Comparison of ENCODE assay signal across 11 mouse cellular contexts in the genomic region with DNA sequence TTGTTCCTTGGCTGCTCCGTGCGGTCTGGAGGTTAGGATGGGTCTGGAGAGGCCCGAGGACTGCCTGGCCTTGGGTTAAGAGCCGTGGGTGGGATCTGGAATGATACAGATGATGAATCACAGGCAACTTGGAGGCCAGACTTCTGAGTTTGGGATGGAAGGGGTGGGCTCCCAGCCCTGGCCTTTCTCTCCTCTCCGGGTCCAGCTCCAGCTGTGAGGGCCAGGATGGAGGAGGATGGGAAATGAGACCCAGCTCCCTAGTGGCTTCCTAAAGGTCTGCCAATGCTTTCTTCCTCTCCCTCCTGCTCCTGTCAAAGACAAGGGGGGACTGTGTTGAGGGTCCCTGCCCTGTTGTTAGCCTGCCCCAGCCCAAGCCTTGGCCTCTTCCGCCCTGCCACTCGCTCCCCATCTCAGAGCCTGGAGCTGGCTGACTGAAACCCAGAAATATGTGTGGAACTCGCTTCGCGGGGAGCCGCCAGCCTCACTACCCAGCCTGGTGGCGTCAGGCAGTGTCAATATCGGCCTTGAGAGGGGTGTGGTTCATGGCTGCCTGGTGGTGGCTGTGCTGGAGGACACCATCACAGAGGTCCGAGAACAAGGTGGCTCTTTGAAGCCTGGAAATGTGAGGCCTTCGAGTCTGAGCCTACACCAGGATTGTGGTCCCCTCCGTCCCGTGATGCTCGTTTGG. TPM values are rescaled to one million over a fixed set of nuclear protein-coding genes. Genes with fewer than 3 reads are reported as not detected.
DNase-seq lines count a peak whose midpoint lies in the region; ATAC-seq lines count a peak whose summit lies in the region.
"Had no signal": no experiment of that assay in that cellular context is flagged by ENCODE, and none has a peak within 500 bp of the region (broad histone marks: within the 10 kb centered on the region; RNA-seq: fewer than 3 reads in every experiment).

No protein-coding gene starts in this region.

- H3K4me3 ChIP-seq in kidney, embryonic 14.5 days (ENCODE audit: low read length), result no peak overlapping the region
- H3K4me3 ChIP-seq in heart, embryonic 10.5 days, result peak overlapping the region; percentile 37
- H3K4me3 ChIP-seq in lung, embryonic 16.5 days (ENCODE audit: low read length), result no peak overlapping the region

- peak overlapping the region; percentile 19; the same call in 1 of the 2 replicates for H3K27ac ChIP-seq in kidney, embryonic 14.5 days (ENCODE audit: low read depth, low read length)
- peak overlapping the region; percentile 85 for H3K27ac ChIP-seq in heart, embryonic 10.5 days
- peak overlapping the region; percentile 69 for H3K27ac ChIP-seq in lung, embryonic 16.5 days (ENCODE audit: low read length)

- H3K4me1 ChIP-seq in kidney, embryonic 14.5 days (ENCODE audit: control insufficient read depth, insufficient read depth, low read length), result peaks cover 87% of the 10 kb centered on the region
- peaks cover 98% of the 10 kb centered on the region for H3K4me1 ChIP-seq in heart, embryonic 10.5 days
- peaks cover 90% of the 10 kb centered on the region for H3K4me1 ChIP-seq in lung, embryonic 16.5 days (replicated peaks; ENCODE audit: control insufficient read depth, insufficient read depth, low read length)

- no peaks in the 10 kb centered on the region for H3K36me3 ChIP-seq in kidney, embryonic 14.5 days (ENCODE audit: control insufficient read depth, insufficient read depth, low read length)
- H3K36me3 ChIP-seq in heart, embryonic 10.5 days, result peaks cover 4% of the 10 kb centered on the region
- no peaks in the 10 kb centered on the region for H3K36me3 ChIP-seq in lung, embryonic 16.5 days (ENCODE audit: control insufficient read depth, insufficient read depth, low read length)

- H3K9me3 ChIP-seq in kidney, embryonic 14.5 days (ENCODE audit: control insufficient read depth, low read length), result no peaks in the 10 kb centered on the region
- no peaks in the 10 kb centered on the region for H3K9me3 ChIP-seq in heart, embryonic 10.5 days
- no peaks in the 10 kb centered on the region for H3K9me3 ChIP-seq in lung, embryonic 16.5 days (ENCODE audit: control insufficient read depth, low read length)

- H3K9ac ChIP-seq in kidney, embryonic 14.5 days (ENCODE audit: low read depth, low read length), result no peak overlapping the region
- peak overlapping the region; percentile 4 for H3K9ac ChIP-seq in lung, embryonic 16.5 days (ENCODE audit: low read length)

- no peak overlapping the region; the same call in 1 of the 2 replicates for H3K4me2 ChIP-seq in kidney, embryonic 14.5 days (replicated peaks; ENCODE audit: low read depth, low read length)
- peak overlapping the region; percentile 12; the same call in 1 of the 2 replicates for H3K4me2 ChIP-seq in lung, embryonic 16.5 days (ENCODE audit: low read depth, low read length)

- DNase-seq in kidney, postnatal 25 days, result no peak
- peak; percentile 88 for DNase-seq in adrenal gland, adult 2 months
- DNase-seq in heart, embryonic 10.5 days (ENCODE audit: low spot score), result peak; percentile 86
- DNase-seq in layer of hippocampus, adult 18-20 months (ENCODE audit: low spot score in 2 of 2), result no peak

- no peaks in the 10 kb centered on the region for H3K27me3 ChIP-seq in kidney, embryonic 14.5 days (ENCODE audit: control insufficient read depth, insufficient read depth, low read length)
- no peaks in the 10 kb centered on the region for H3K27me3 ChIP-seq in heart, embryonic 10.5 days (ENCODE audit: insufficient read depth, poor library complexity, severe bottlenecking)
- no peaks in the 10 kb centered on the region for H3K27me3 ChIP-seq in lung, embryonic 16.5 days (ENCODE audit: control insufficient read depth, insufficient read depth, low read depth, low read length)

- 49% methylated on average over 18 of the region's 18 CpGs for WGBS in kidney, embryonic 14.5 days
- WGBS in heart, embryonic 10.5 days, result 18% methylated on average over 18 of the region's 18 CpGs
- 32% methylated on average over 18 of the region's 18 CpGs for WGBS in lung, embryonic 16.5 days

- no peak for ATAC-seq in kidney, embryonic 14.5 days (ENCODE audit: low FRiP score, low TSS enrichment)
- peak; percentile 39 for ATAC-seq in lung, embryonic 16.5 days (ENCODE audit: low read depth)
- no peak for ATAC-seq in cerebellum, adult (ENCODE audit: insufficient number of reproducible peaks, low FRiP score, low TSS enrichment)
- no peak for ATAC-seq in megakaryocyte-erythroid progenitor cell, adult 5-6 weeks (replicated peaks; ENCODE audit: low FRiP score, low TSS enrichment, poor library complexity, severe bottlenecking)
- ATAC-seq: midbrain, embryonic 16.5 days had no signal

RNA-seq across cellular contexts. Expression of gene Hspg2, which starts 5.3 kb away (rescaled TPM):
- 39.6 and 56.2 TPM in 2 replicates for polyA plus RNA-seq in kidney, embryonic 14.5 days (2014; fragmentation: Nextera tagmentation; extraction: Ambion mirVana)
- total RNA-seq in adrenal gland, adult 2 months (2021), result 100 to 1,000 TPM in 1 of 2 experiments, 10 to 100 TPM in 1; 87.4 to 150 TPM
- polyA plus RNA-seq in adrenal gland, adult 2 months (2012; rRNA removed), result 122 and 125 TPM in 2 replicates
- polyA plus RNA-seq in heart, embryonic 10.5 days (2016; fragmentation: Nextera tagmentation; extraction: Ambion mirVana), result 52.0 and 58.9 TPM in 2 replicates
- 34.7 and 35.2 TPM in 2 replicates for polyA plus RNA-seq in lung, embryonic 16.5 days (2015; fragmentation: Nextera tagmentation; extraction: Ambion mirVana)
- total RNA-seq in layer of hippocampus, adult 18-20 months (2021), result 1 to 10 TPM; 4.2 to 4.3 TPM
- total RNA-seq in megakaryocyte-erythroid progenitor cell, adult 5-6 weeks (2014; fragmentation: Nextera tagmentation), result 0.22 TPM in 1 of 2 replicates, not detected in the other
- total RNA-seq in megakaryocyte-erythroid progenitor cell, adult 5-6 weeks (2017), result not detected in 2 replicates

RNA-seq across cellular contexts. Expression of gene 1700013G24Rik, which starts 20.8 kb away (rescaled TPM):
- not detected in 2 replicates for polyA plus RNA-seq in kidney, embryonic 14.5 days (2014; fragmentation: Nextera tagmentation; extraction: Ambion mirVana)
- total RNA-seq in adrenal gland, adult 2 months (2021), result not detected
- polyA plus RNA-seq in adrenal gland, adult 2 months (2012; rRNA removed), result not detected in 2 replicates
- polyA plus RNA-seq in heart, embryonic 10.5 days (2016; fragmentation: Nextera tagmentation; extraction: Ambion mirVana), result not detected in 2 replicates
- not detected in 2 replicates for polyA plus RNA-seq in lung, embryonic 16.5 days (2015; fragmentation: Nextera tagmentation; extraction: Ambion mirVana)
- total RNA-seq in layer of hippocampus, adult 18-20 months (2021), result not detected
- not detected in 2 replicates for total RNA-seq in megakaryocyte-erythroid progenitor cell, adult 5-6 weeks (2014; fragmentation: Nextera tagmentation)
- total RNA-seq in megakaryocyte-erythroid progenitor cell, adult 5-6 weeks (2017), result not detected in 2 replicates
- total RNA-seq: heart, postnatal 14 days had no signal
- polyA plus RNA-seq: brain, embryonic 14.5 days; midbrain, embryonic 16.5 days had no signal

RNA-seq across cellular contexts. Expression of gene Cela3b, which starts 43.5 kb away (rescaled TPM):
- not detected in 2 replicates for polyA plus RNA-seq in kidney, embryonic 14.5 days (2014; fragmentation: Nextera tagmentation; extraction: Ambion mirVana)
- total RNA-seq in adrenal gland, adult 2 months (2021), result not detected
- 0.16 and 0.33 TPM in 2 replicates for polyA plus RNA-seq in adrenal gland, adult 2 months (2012; rRNA removed)
- not detected in 2 replicates for polyA plus RNA-seq in heart, embryonic 10.5 days (2016; fragmentation: Nextera tagmentation; extraction: Ambion mirVana)
- not detected in 2 replicates for polyA plus RNA-seq in lung, embryonic 16.5 days (2015; fragmentation: Nextera tagmentation; extraction: Ambion mirVana)
- not detected for total RNA-seq in layer of hippocampus, adult 18-20 months (2021)
- not detected in 2 replicates for total RNA-seq in megakaryocyte-erythroid progenitor cell, adult 5-6 weeks (2014; fragmentation: Nextera tagmentation)
- not detected in 2 replicates for total RNA-seq in megakaryocyte-erythroid progenitor cell, adult 5-6 weeks (2017)
- total RNA-seq: heart, postnatal 14 days had no signal
- polyA plus RNA-seq: brain, embryonic 14.5 days; midbrain, embryonic 16.5 days had no signal

Comparison
In these comparisons a context has a peak if more than half of its experiments do, and no peak if none do; other contexts are left out.
1. H3K27ac ChIP-seq: peak in every context shown above with its lines; median percentile 85 in heart, embryonic 10.5 days; 69 in lung, embryonic 16.5 days; 19 in kidney, embryonic 14.5 days.
2. DNase-seq: peak in adrenal gland, adult 2 months (single experiment) and heart, embryonic 10.5 days (single experiment); none in kidney, postnatal 25 days (0 of 2) and layer of hippocampus, adult 18-20 months (0 of 2).